Mouse (Mus musculus) MEL (cell line): ENCODE results near the gene Rwdd3. TPM values are rescaled to one million over a fixed set of nuclear protein-coding genes. Genes with fewer than 3 reads are reported as not detected.
A peak's percentile ranks its signal among the peaks of the same experiment; 100 is the strongest.

Experiments
- DNase-seq: peaks from one replicate; pipeline ENCODE4 v3.0.0; 2011; ENCODE audit warnings: low read depth, low spot score
- H3K27ac ChIP-seq: 2 replicates; pipeline ENCODE4 v1.5.1; 2012; ENCODE audit warnings: low read depth, mild to moderate bottlenecking, control low read depth, low read length, moderate library complexity; ENCODE audit not compliant: control insufficient read depth
- H3K27me3 ChIP-seq, 2 experiments: fragments of 150-350 bp in 1 of 2; sonication (generic) in 1 of 2; 2 replicates each; pipeline ENCODE4 v1.6.1; 2012; ENCODE audit warnings: low read length in 2 of 2, mild to moderate bottlenecking in 2 of 2, improper control_type of control experiment in 1 of 2, moderate library complexity in 1 of 2; ENCODE audit not compliant: insufficient read depth in 2 of 2, control insufficient read depth in 1 of 2
- H3K36me3 ChIP-seq, 2 experiments: 2 replicates each; pipeline ENCODE4 v1.6.1; 2012 to 2014; ENCODE audit warnings: low read length in 2 of 2, improper control_type of control experiment in 1 of 2, inconsistent platforms in 1 of 2, mild to moderate bottlenecking in 1 of 2; ENCODE audit not compliant: insufficient read depth in 2 of 2, control insufficient read depth in 1 of 2
- H3K4me1 ChIP-seq, 2 experiments: fragments of 150-350 bp in 1 of 2; sonication (generic) in 1 of 2; 2 replicates each; pipeline ENCODE4 v1.6.1; 2012; ENCODE audit warnings: low read length in 2 of 2, improper control_type of control experiment in 1 of 2, mild to moderate bottlenecking in 1 of 2; ENCODE audit not compliant: insufficient read depth in 2 of 2, control insufficient read depth in 1 of 2
- H3K4me3 ChIP-seq, 2 experiments: fragments of 150-350 bp in 1 of 2; sonication (generic) in 1 of 2; 2 replicates each; pipeline ENCODE4 v1.5.1; 2012; ENCODE audit warnings: low read depth in 2 of 2, low read length in 2 of 2, mild to moderate bottlenecking in 2 of 2, moderate library complexity in 2 of 2, control low read depth in 1 of 2, improper control_type of control experiment in 1 of 2; ENCODE audit not compliant: control insufficient read depth in 1 of 2, insufficient read depth in 1 of 2
- H3K79me2 ChIP-seq: 2 replicates; pipeline ENCODE4 v1.6.1; 2012; ENCODE audit warnings: mild to moderate bottlenecking, low read length, moderate library complexity; ENCODE audit not compliant: control insufficient read depth, poor library complexity, insufficient read depth
- H3K9ac ChIP-seq: 2 replicates; pipeline ENCODE4 v1.6.1; 2012; ENCODE audit warnings: low read depth, mild to moderate bottlenecking, control low read depth, low read length, moderate library complexity; ENCODE audit not compliant: control insufficient read depth, poor library complexity, severe bottlenecking
- H3K9me3 ChIP-seq: fragments of 150-350 bp; sonication (generic); replicated peaks from 2 replicates; pipeline ENCODE4 v1.6.1; 2012; ENCODE audit warnings: mild to moderate bottlenecking, low read length, improper control_type of control experiment, moderate library complexity; ENCODE audit not compliant: insufficient read depth
- BHLHE40 ChIP-seq: IDR thresholded peaks from 2 replicates; pipeline ENCODE4 v1.6.1; 2012; ENCODE audit warnings: low read depth, mild to moderate bottlenecking, inconsistent platforms, low read length, improper control_type of control experiment, borderline replicate concordance
- CHD2 ChIP-seq: IDR thresholded peaks from 2 replicates; pipeline ENCODE4 v1.6.1; 2011; ENCODE audit warnings: low read length, improper control_type of control experiment
- ELF1 ChIP-seq: IDR thresholded peaks from 2 replicates; pipeline ENCODE4 v1.6.1; 2014; ENCODE audit warnings: low read depth, mild to moderate bottlenecking, inconsistent platforms, low read length, improper control_type of control experiment, moderate library complexity
- EP300 ChIP-seq, 2 experiments: IDR thresholded peaks; 2 replicates each; pipeline ENCODE4 v1.6.1; 2011; ENCODE audit warnings: improper control_type of control experiment in 2 of 2, low read length in 2 of 2, low read depth in 1 of 2, mild to moderate bottlenecking in 1 of 2
- KAT2A ChIP-seq: conservative IDR thresholded peaks from 2 replicates; pipeline ENCODE4 v1.6.1; 2012; ENCODE audit warnings: low read depth, low read length, improper control_type of control experiment, inconsistent platforms
- MAX ChIP-seq: IDR thresholded peaks from 2 replicates; pipeline ENCODE4 v1.6.1; 2011; ENCODE audit warnings: low read length, improper control_type of control experiment
- MYB ChIP-seq: IDR thresholded peaks from 2 replicates; pipeline ENCODE4 v1.6.1; 2011; ENCODE audit warnings: mild to moderate bottlenecking, low read depth, low read length, improper control_type of control experiment
- NELFE ChIP-seq: IDR thresholded peaks from 2 replicates; pipeline ENCODE4 v1.6.1; 2011; ENCODE audit warnings: low read depth, low read length, improper control_type of control experiment
- SIN3A ChIP-seq: IDR thresholded peaks from 2 replicates; pipeline ENCODE4 v1.6.1; 2012; ENCODE audit warnings: low read length, improper control_type of control experiment, inconsistent platforms
- SMC3 ChIP-seq: IDR thresholded peaks from 2 replicates; pipeline ENCODE4 v1.6.1; 2011; ENCODE audit warnings: low read depth, low read length, improper control_type of control experiment
- TAL1 ChIP-seq: IDR thresholded peaks from 2 replicates; pipeline ENCODE4 v1.6.1; 2012; ENCODE audit warnings: mild to moderate bottlenecking, inconsistent platforms, low read length, moderate library complexity, mixed read lengths
- USF1 ChIP-seq: IDR thresholded peaks from 2 replicates; pipeline ENCODE4 v1.6.1; 2014; ENCODE audit warnings: low read depth, mild to moderate bottlenecking, inconsistent platforms, low read length, improper control_type of control experiment, moderate library complexity
- ZNF384 ChIP-seq: IDR thresholded peaks from 2 replicates; pipeline ENCODE4 v1.6.1; 2012; ENCODE audit warnings: low read depth, mild to moderate bottlenecking, inconsistent platforms, low read length, improper control_type of control experiment
- polyA plus RNA-seq, 2 experiments: library from polyadenylated mRNA; stranded (reverse) in 1 of 2; unstranded in 1 of 2; fragments of >175 nt in 1 of 2; fragments of >200 nt in 1 of 2; gene quantifications; 2 replicates each; pipeline versions ENCODE4 v1.2.1 to v1.2.4; 2012; ENCODE audit warnings: low replicate concordance in 2 of 2, low read depth in 1 of 2; ENCODE audit not compliant: insufficient read length in 2 of 2, insufficient read depth in 1 of 2, missing spikeins in 1 of 2
- total RNA-seq: library from RNA; depleted of rRNA; stranded (reverse); fragments of 300-350 nt; gene quantifications from 2 replicates; pipeline ENCODE4 v1.2.3, GENCODE M21; 2012

Rwdd3 gene
- total and polyA plus RNA-seq, 3 experiments: 4.2 to 4.8 TPM; not detected in 1

DNA sequence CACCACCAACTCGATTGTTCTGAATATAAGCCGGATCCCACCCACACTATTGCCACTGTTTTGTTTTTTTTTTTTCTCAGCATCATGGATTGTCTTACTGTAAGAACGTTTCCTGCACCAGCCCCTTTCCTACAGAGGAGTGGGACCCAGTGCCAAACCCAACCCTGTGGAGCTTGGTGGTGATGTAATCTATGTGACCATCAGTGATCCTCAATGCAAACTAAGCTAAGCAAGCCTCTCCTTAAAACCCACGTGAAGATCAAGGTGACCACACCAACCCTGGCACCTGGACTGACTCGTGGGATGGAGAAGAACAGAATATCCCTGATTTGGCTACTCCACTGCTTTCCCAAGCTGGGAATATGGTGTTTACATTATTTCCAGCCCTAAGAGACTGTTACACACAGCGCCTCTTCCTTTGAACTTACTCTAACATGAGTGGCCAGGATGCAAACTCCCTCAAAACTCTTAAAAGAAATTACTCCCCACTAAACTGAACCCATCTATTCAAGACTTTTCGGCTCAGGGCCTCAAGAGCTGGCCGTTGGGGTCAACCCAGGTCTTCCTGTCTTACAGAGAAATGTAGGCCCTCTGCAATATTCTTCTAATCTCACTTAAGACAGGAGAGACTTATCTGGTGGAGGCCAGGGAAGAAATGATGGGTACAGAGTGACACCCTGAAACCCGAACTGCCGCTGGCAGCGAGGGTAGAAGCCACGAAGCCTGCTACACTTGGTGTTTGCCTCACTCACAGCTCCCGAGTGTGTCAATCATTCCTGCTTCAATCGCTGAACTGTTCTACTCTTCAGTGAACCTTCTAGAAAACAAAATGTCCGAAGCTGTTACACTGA lies 2.2 kb downstream of the Rwdd3 start:
- Histone ChIP-seq H3K4me3 (peak overlapping the region; percentile 76 to 86), H3K4me1 (peaks cover 7 to 11% of the 10 kb centered on the region in 2 experiments; a peak in 3 of 4 replicates), H3K9ac (peak overlapping the region; percentile 85), H3K79me2 (peaks cover 2% of the 10 kb centered on the region; the same call in 1 of the 2 replicates), H3K36me3 (peaks cover 0 to 16% of the 10 kb centered on the region in 2 experiments; a peak in 2 of 4 replicates), H3K9me3 (no peaks in the 10 kb centered on the region)
- DNase-seq: peak; percentile 61
- no peak; the same call in 1 of the 2 replicates for TF ChIP-seq TAL1
- no peak for TF ChIP-seq CHD2
- no peak for TF ChIP-seq SMC3
- peak; percentile 47; the same call in 1 of the 2 replicates for TF ChIP-seq MAX
- TF ChIP-seq ELF1: no peak
- TF ChIP-seq NELFE: peak; percentile 5; the same call in 1 of the 2 replicates
- TF ChIP-seq USF1: no peak
- TF ChIP-seq BHLHE40: no peak
- no peak for TF ChIP-seq KAT2A
- TF ChIP-seq EP300 (IDR thresholded peaks at IDR 0.05; ENCODE audit: low read depth in 1 of 2, low read length in 2 of 2): peak in 1 of 2 experiments; percentile 51; a peak in 1 of 4 replicates
- 0 out of 2 replicates have a peak, but pooled peaks have one; percentile 19 for TF ChIP-seq SIN3A
- TF ChIP-seq, all 39 proteins: peak for 4
- Histone ChIP-seq H3K27ac (peak overlapping the region; percentile 49), H3K27me3 (no peaks in the 10 kb centered on the region)

DNA sequence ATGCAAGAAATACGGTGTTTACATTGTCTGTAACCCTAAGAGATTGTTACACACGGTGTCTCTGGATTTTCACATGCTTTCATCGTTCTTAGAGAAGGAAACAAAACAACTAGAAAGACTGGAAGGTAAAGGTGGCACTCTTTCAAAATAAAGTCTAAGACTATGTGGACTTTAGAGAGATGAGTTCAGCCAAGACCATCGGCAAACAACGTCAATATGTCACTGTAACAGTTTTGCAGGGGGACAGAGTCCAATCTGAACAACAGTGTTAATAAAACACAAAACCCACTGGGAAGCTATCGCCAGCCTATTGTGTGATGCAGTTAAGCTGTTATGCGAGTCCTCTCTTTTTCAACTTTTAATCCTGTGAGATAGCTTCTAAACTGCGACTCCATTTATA lies 2.9 kb downstream of the Rwdd3 start:
- Histone ChIP-seq H3K9me3 (no peaks in the 10 kb centered on the region), H3K4me1 (peaks cover 7 to 10% of the 10 kb centered on the region in 2 experiments; a peak in 3 of 4 replicates), H3K27ac (no peak overlapping the region), H3K79me2 (peaks cover 2% of the 10 kb centered on the region; the same call in 1 of the 2 replicates), H3K9ac (no peak overlapping the region), H3K27me3 (no peaks in the 10 kb centered on the region), H3K4me3 (no peak overlapping the region), H3K36me3 (peaks cover 0 to 15% of the 10 kb centered on the region in 2 experiments; a peak in 2 of 4 replicates)
- DNase-seq: no peak
- TF ChIP-seq CHD2: no peak
- no peak for TF ChIP-seq ZNF384
- no peak for TF ChIP-seq MYB
- TF ChIP-seq NELFE: no peak
